Mouse (Mus musculus) heart, embryonic 10.5 days (tissue): ENCODE results near the gene Mknk2. TPM values are rescaled to one million over a fixed set of nuclear protein-coding genes. Genes with fewer than 3 reads are reported as not detected.
A peak's percentile ranks its signal among the peaks of the same experiment; 100 is the strongest.

Source experiments
- DNase-seq: peaks from one replicate; pipeline ENCODE4 v3.0.0-alpha.2; 2017; ENCODE audit warnings: low spot score
- H3K27ac ChIP-seq: fragments of 300-500 bp; sonication (generic); 2 replicates; pipeline ENCODE4 v1.5.1; 2016; ENCODE audit warnings: mild to moderate bottlenecking
- H3K27me3 ChIP-seq: fragments of 300-500 bp; sonication (generic); 2 replicates; pipeline ENCODE4 v1.6.1; 2016; ENCODE audit warnings: mild to moderate bottlenecking; ENCODE audit not compliant: poor library complexity, insufficient read depth, severe bottlenecking
- H3K36me3 ChIP-seq: fragments of 300-500 bp; sonication (generic); 2 replicates; pipeline ENCODE4 v1.6.1; 2016; ENCODE audit warnings: mild to moderate bottlenecking, moderate library complexity
- H3K4me1 ChIP-seq: fragments of 300-500 bp; sonication (generic); 2 replicates; pipeline ENCODE4 v1.6.1; 2016; ENCODE audit warnings: mild to moderate bottlenecking
- H3K4me3 ChIP-seq: fragments of 300-500 bp; sonication (generic); 2 replicates; pipeline ENCODE4 v1.5.1; 2016; ENCODE audit warnings: mild to moderate bottlenecking, moderate library complexity
- H3K9me3 ChIP-seq: fragments of 300-500 bp; sonication (generic); 2 replicates; pipeline ENCODE4 v1.6.1; 2016; ENCODE audit warnings: mild to moderate bottlenecking, moderate library complexity
- WGBS: fragments of 180-500 bp; shearing (Covaris S2); methylation state at CpG from one replicate; pipeline ENCODE4 v1.1.7; 2016; 5-methylcytosine and 5-hydroxymethylcytosine counted together
- polyA plus RNA-seq: library from polyadenylated mRNA; unstranded; fragments of >200 nt; fragmentation: Nextera tagmentation; extraction: Ambion mirVana; gene quantifications from 2 replicates; pipeline ENCODE4 v1.2.1, GENCODE M21; 2016

Gene Mknk2
- polyA plus RNA-seq, 1 experiment from 2014 or later: 92.0 TPM

- peaks cover 49% of the 10 kb centered on the region for H3K4me1 ChIP-seq
Measured at GRCm38 (mm10) chr10:80663485-80664196, 14.3 kb downstream of the Mknk2 start.

GRCm38 (mm10) chr10:80661149-80661548, 16.8 kb downstream of the Mknk2 start:
- H3K4me3 ChIP-seq: no peak overlapping the region
- no peaks in the 10 kb centered on the region for H3K9me3 ChIP-seq
- DNase-seq: no peak
- 36% methylated on average over 5 of the region's 5 CpGs for WGBS
- H3K27ac ChIP-seq: no peak overlapping the region
- peaks cover 4% of the 10 kb centered on the region for H3K36me3 ChIP-seq
- no peaks in the 10 kb centered on the region for H3K27me3 ChIP-seq
- peaks cover 50% of the 10 kb centered on the region for H3K4me1 ChIP-seq

More at GRCm38 (mm10) chr10:80663485-80664196, 14.3 kb downstream of the Mknk2 start:
- peak overlapping the region; percentile 19 for H3K27ac ChIP-seq
- 22% methylated on average over 5 of the region's 5 CpGs for WGBS
- no peaks in the 10 kb centered on the region for H3K27me3 ChIP-seq
- H3K9me3 ChIP-seq: no peaks in the 10 kb centered on the region
- no peak for DNase-seq
- no peak overlapping the region for H3K4me3 ChIP-seq
- peaks cover 29% of the 10 kb centered on the region for H3K36me3 ChIP-seq

- H3K27ac ChIP-seq: peak overlapping the region; percentile 64
- no peak for DNase-seq
- WGBS: 16% methylated on average over 10 of the region's 10 CpGs
- no peaks in the 10 kb centered on the region for H3K36me3 ChIP-seq
- H3K27me3 ChIP-seq: no peaks in the 10 kb centered on the region
- no peaks in the 10 kb centered on the region for H3K9me3 ChIP-seq
- peaks cover 49% of the 10 kb centered on the region for H3K4me1 ChIP-seq
- peak overlapping the region; percentile 22; the same call in 1 of the 2 replicates for H3K4me3 ChIP-seq
Measured at GRCm38 (mm10) chr10:80659213-80659612, 18.7 kb downstream of the Mknk2 start.

GRCm38 (mm10) chr10:80658841-80659202, 19.1 kb downstream of the Mknk2 start:
- Histone ChIP-seq H3K4me3 (peak overlapping the region; percentile 22; the same call in 1 of the 2 replicates), H3K4me1 (peaks cover 48% of the 10 kb centered on the region), H3K9me3 (no peaks in the 10 kb centered on the region), H3K27ac (peak overlapping the region; percentile 64), H3K36me3 (no peaks in the 10 kb centered on the region), H3K27me3 (no peaks in the 10 kb centered on the region)
- no peak for DNase-seq
- WGBS: 61% methylated on average over 4 of the region's 4 CpGs

GRCm38 (mm10) chr10:80658194-80658840, 19.6 kb downstream of the Mknk2 start:
- no peak for DNase-seq
- H3K9me3 ChIP-seq: no peaks in the 10 kb centered on the region
- H3K36me3 ChIP-seq: no peaks in the 10 kb centered on the region
- no peaks in the 10 kb centered on the region for H3K27me3 ChIP-seq
- no peak overlapping the region for H3K4me3 ChIP-seq
- H3K4me1 ChIP-seq: peaks cover 44% of the 10 kb centered on the region
- 83% methylated on average over 14 of the region's 14 CpGs for WGBS
- peak overlapping the region; percentile 64; the same call in 1 of the 2 replicates for H3K27ac ChIP-seq

- H3K27me3 ChIP-seq: no peaks in the 10 kb centered on the region
- H3K9me3 ChIP-seq: no peaks in the 10 kb centered on the region
- 19% methylated on average over 15 of the region's 15 CpGs for WGBS
- H3K36me3 ChIP-seq: peaks cover 3% of the 10 kb centered on the region; the same call in 1 of the 2 replicates
- H3K4me3 ChIP-seq: peak within 1 kb of the TSS; percentile 79
- H3K27ac ChIP-seq: peak within 1 kb of the TSS; percentile 96
- peaks cover 44% of the 10 kb centered on the region for H3K4me1 ChIP-seq
- no peak for DNase-seq
Measured at GRCm38 (mm10) chr10:80656863-80657623, 20.9 kb downstream of the Mknk2 start, which contains the start of gene Btbd2. Gene Btbd2, minus strand, starts transcription at chr10:80657071.

- Histone ChIP-seq H3K27me3 (no peaks in the 10 kb centered on the region), H3K4me3 (peak overlapping the region; percentile 79), H3K9me3 (no peaks in the 10 kb centered on the region), H3K36me3 (peaks cover 5% of the 10 kb centered on the region; the same call in 1 of the 2 replicates), H3K4me1 (peaks cover 44% of the 10 kb centered on the region), H3K27ac (peak overlapping the region; percentile 96)
- DNase-seq: peak; percentile 98
- 1% methylated on average over 72 of the region's 72 CpGs for WGBS
Measured at GRCm38 (mm10) chr10:80656130-80656862, 21.6 kb downstream of the Mknk2 start.

GRCm38 (mm10) chr10:80655406-80656129, 22.3 kb downstream of the Mknk2 start:
- no peaks in the 10 kb centered on the region for H3K9me3 ChIP-seq
- H3K4me3 ChIP-seq: peak overlapping the region; percentile 79
- no peaks in the 10 kb centered on the region for H3K27me3 ChIP-seq
- 4% methylated on average over 12 of the region's 12 CpGs for WGBS
- H3K36me3 ChIP-seq: peaks cover 7% of the 10 kb centered on the region; the same call in 1 of the 2 replicates
- DNase-seq: no peak
- H3K27ac ChIP-seq: peak overlapping the region; percentile 96
- peaks cover 45% of the 10 kb centered on the region for H3K4me1 ChIP-seq

- no peaks in the 10 kb centered on the region for H3K27me3 ChIP-seq
- no peak overlapping the region for H3K27ac ChIP-seq
- peaks cover 7% of the 10 kb centered on the region; the same call in 1 of the 2 replicates for H3K36me3 ChIP-seq
- H3K4me3 ChIP-seq: peak overlapping the region; percentile 79
- no peak for DNase-seq
- peaks cover 49% of the 10 kb centered on the region for H3K4me1 ChIP-seq
- H3K9me3 ChIP-seq: no peaks in the 10 kb centered on the region
- 88% methylated on average over 6 of the region's 6 CpGs for WGBS
Measured at GRCm38 (mm10) chr10:80654866-80655265, 23.0 kb downstream of the Mknk2 start.

- no peak overlapping the region for H3K4me3 ChIP-seq
- WGBS: 83% methylated on average over 6 of the region's 6 CpGs
- H3K36me3 ChIP-seq: peaks cover 21% of the 10 kb centered on the region
- no peak for DNase-seq
- no peak overlapping the region for H3K27ac ChIP-seq
- peaks cover 51% of the 10 kb centered on the region for H3K4me1 ChIP-seq
- no peaks in the 10 kb centered on the region for H3K9me3 ChIP-seq
- no peaks in the 10 kb centered on the region for H3K27me3 ChIP-seq
Measured at GRCm38 (mm10) chr10:80653156-80653720, 24.7 kb downstream of the Mknk2 start.

- WGBS: 76% methylated on average over 10 of the region's 10 CpGs
Measured at GRCm38 (mm10) chr10:80650392-80650791, 27.5 kb downstream of the Mknk2 start.

More at GRCm38 (mm10) chr10:80650392-80650791, 27.5 kb downstream of the Mknk2 start:
- DNase-seq: no peak
- Histone ChIP-seq H3K9me3 (no peaks in the 10 kb centered on the region), H3K36me3 (peaks cover 49% of the 10 kb centered on the region), H3K27ac (no peak overlapping the region), H3K27me3 (no peaks in the 10 kb centered on the region), H3K4me3 (no peak overlapping the region), H3K4me1 (peaks cover 35% of the 10 kb centered on the region)
